Mouse (Mus musculus): ENCODE measurements around the gene Scfd2.

GRCm38 (mm10) chr5:74300931-74301330 lies 230.6 kb downstream of the Scfd2 start:
- no peak for TF ChIP-seq CTCF (IDR thresholded peaks at IDR 0.05; ENCODE audit: insufficient read depth, low read length)
- no peak for TF ChIP-seq POLR2A (IDR thresholded peaks at IDR 0.05; ENCODE audit: borderline replicate concordance, extremely low read depth, low read depth, low read length)
